8 mouse cellular contexts compared by ENCODE assay signal in the genomic region with DNA sequence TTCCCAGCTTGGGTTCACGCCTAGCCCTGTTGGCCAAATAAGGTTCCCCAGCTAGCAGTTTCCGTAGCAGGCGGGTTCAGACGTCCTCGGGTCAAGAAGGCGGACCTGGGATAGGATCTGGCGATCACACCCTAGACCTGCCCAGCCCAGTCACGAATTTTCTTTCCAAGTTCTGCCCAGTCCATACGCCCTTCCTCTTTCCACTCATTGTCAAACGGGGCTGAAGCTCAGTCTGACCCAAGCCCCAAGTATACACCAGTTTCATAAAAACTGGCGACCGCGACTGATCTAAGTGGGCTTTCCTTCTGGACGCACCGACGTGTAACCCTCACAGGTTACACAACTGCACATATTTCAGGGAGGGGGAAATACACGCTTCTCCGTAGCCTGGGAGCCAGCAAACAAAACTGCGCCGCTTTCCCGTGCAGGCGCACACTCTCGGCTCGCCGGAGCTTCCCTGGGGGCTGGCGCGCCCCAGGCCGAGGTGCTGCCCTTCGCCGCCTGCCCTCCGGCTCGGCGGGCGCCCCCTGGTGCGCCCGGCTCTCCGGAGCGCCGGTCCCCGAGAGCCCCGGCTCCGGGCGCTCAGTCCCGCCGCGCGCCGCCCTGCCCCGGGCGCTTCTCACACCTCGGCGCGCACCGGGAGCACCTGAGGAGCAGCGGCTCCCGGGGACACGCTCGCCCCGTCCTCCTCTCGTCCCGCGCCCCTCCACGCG. TPM values are rescaled to one million over a fixed set of nuclear protein-coding genes. Genes with fewer than 3 reads are reported as not detected.
A peak's percentile ranks its signal among the peaks of the same experiment; 100 is the strongest.
DNase-seq lines count a peak whose midpoint lies in the region; ATAC-seq and TF ChIP-seq lines count a peak whose summit lies in the region.

No protein-coding gene starts in this region.

- no peaks in the 10 kb centered on the region for H3K27me3 ChIP-seq in CH12.LX (replicated peaks)
- peaks cover 10% of the 10 kb centered on the region; the same call in 1 of the 2 replicates for H3K27me3 ChIP-seq in forebrain, embryonic 12.5 days
- H3K27me3 ChIP-seq in lung, postnatal 0 days (replicated peaks; ENCODE audit: insufficient read depth, low read length): no peaks in the 10 kb centered on the region

- peaks cover 0 to 5% of the 10 kb centered on the region in 2 experiments for H3K36me3 ChIP-seq in CH12.LX (replicated peaks in 1 of 2; ENCODE audit: control insufficient read depth in 1 of 2, insufficient read depth in 1 of 2, low read length in 1 of 2)
- H3K36me3 ChIP-seq in forebrain, embryonic 12.5 days (replicated peaks): no peaks in the 10 kb centered on the region
- H3K36me3 ChIP-seq in lung, postnatal 0 days (ENCODE audit: insufficient read depth, low read length): no peaks in the 10 kb centered on the region

- peak overlapping the region; percentile 72 to 76 (median 76) for H3K4me3 ChIP-seq in CH12.LX (replicated peaks in 1 of 3; ENCODE audit: low read depth in 2 of 3, low read length in 2 of 3, poor library complexity in 1 of 3)
- H3K4me3 ChIP-seq in bone marrow, adult 2 months (replicated peaks; ENCODE audit: control insufficient read depth, low read depth, low read length): peak overlapping the region; percentile 84
- peak overlapping the region; percentile 82 for H3K4me3 ChIP-seq in forebrain, embryonic 12.5 days (replicated peaks)
- H3K4me3 ChIP-seq in lung, postnatal 0 days (ENCODE audit: low read depth, low read length): peak overlapping the region; percentile 93

- no peaks in the 10 kb centered on the region for H3K79me2 ChIP-seq in CH12.LX (replicated peaks; ENCODE audit: control insufficient read depth, extremely low read depth, insufficient read depth, poor library complexity, severe bottlenecking)

- in situ Hi-C loops in CH12.LX (cut with MboI; ENCODE audit: low pct_ligation_motif_present, low pct_unique_long_range_greater_than_20kb, low sequenced_read_pairs): no loop called here

- H3K9me3 ChIP-seq in CH12.LX (replicated peaks; ENCODE audit: low read length): no peaks in the 10 kb centered on the region
- no peaks in the 10 kb centered on the region for H3K9me3 ChIP-seq in forebrain, embryonic 12.5 days
- H3K9me3 ChIP-seq in lung, postnatal 0 days (ENCODE audit: low read length): no peaks in the 10 kb centered on the region

- dilution Hi-C loops in CH12.LX (cut with MboI; ENCODE audit: extremely low pct_ligation_motif_present, extremely low pct_unique_long_range_greater_than_20kb, low sequenced_read_pairs): no loop called here

- H3K27ac ChIP-seq in CH12.LX (ENCODE audit: insufficient read depth, low read depth): peak overlapping the region; percentile 50
- H3K27ac ChIP-seq in bone marrow, adult 2 months (ENCODE audit: control insufficient read depth, insufficient read depth, low read depth, low read length, poor library complexity): peak overlapping the region; percentile 93
- 0 out of 2 replicates have a peak overlapping the region, but pooled peaks have one; percentile 3 for H3K27ac ChIP-seq in forebrain, embryonic 12.5 days
- peak overlapping the region; percentile 98 for H3K27ac ChIP-seq in lung, postnatal 0 days (ENCODE audit: low read length)

- DNase-seq in CH12.LX (ENCODE audit: extremely low read depth): peak; percentile 71
- DNase-seq in heart, postnatal 14 days: peak; percentile 80 to 81
- peak; percentile 75 for DNase-seq in large intestine, adult 2 months (ENCODE audit: low read depth, low spot score)
- DNase-seq in lung, postnatal 0 days (ENCODE audit: low spot score): peak; percentile 94
- peak; percentile 21 for DNase-seq in ovary, postnatal 10 days (ENCODE audit: low spot score)
- DNase-seq in thymus, postnatal 14 days: peak; percentile 45

- H3K9ac ChIP-seq in CH12.LX (ENCODE audit: insufficient read depth, low read depth): peak overlapping the region; percentile 34
- H3K9ac ChIP-seq in forebrain, embryonic 12.5 days: peak overlapping the region; percentile 69
- peak overlapping the region; percentile 86 for H3K9ac ChIP-seq in lung, postnatal 0 days (replicated peaks; ENCODE audit: low read depth)

- intact Hi-C loops in heart, postnatal 14 days (cut with DNase I): loop anchor here (1.0 to 5.0 kb wide), 3 partner anchors 45 to 100 kb away; no protein-coding TSS in a partner anchor

- WGBS in bone marrow, adult 2 months: under 1% methylated on average over 63 of the region's 64 CpGs
- WGBS in forebrain, embryonic 12.5 days: under 1% methylated on average over 51 of the region's 64 CpGs
- under 1% methylated on average over 63 of the region's 64 CpGs for WGBS in large intestine, adult 2 months
- WGBS in lung, postnatal 0 days: under 1% methylated on average over 40 of the region's 64 CpGs

- no peak; the same call in 1 of the 2 replicates for TF ChIP-seq POLR2A in CH12.LX (IDR thresholded peaks at IDR 0.05; ENCODE audit: low read depth, low read length)
- no peak for TF ChIP-seq POLR2A in bone marrow, adult 2 months (IDR thresholded peaks at IDR 0.05; ENCODE audit: borderline replicate concordance, control insufficient read depth, low read depth, low read length)

- ATAC-seq in forebrain, embryonic 12.5 days (ENCODE audit: low FRiP score): peak; percentile 84
- peak; percentile 70 for ATAC-seq in lung, postnatal 0 days

- H3K4me1 ChIP-seq in CH12.LX (ENCODE audit: control insufficient read depth in 1 of 2, insufficient read depth in 2 of 2): peaks cover 8 to 21% of the 10 kb centered on the region in 2 experiments; a peak in 3 of 4 replicates
- H3K4me1 ChIP-seq in bone marrow, adult 2 months (ENCODE audit: control insufficient read depth, insufficient read depth, low read length): peaks cover 2% of the 10 kb centered on the region
- H3K4me1 ChIP-seq in forebrain, embryonic 12.5 days: peaks cover 8% of the 10 kb centered on the region
- H3K4me1 ChIP-seq in lung, postnatal 0 days (ENCODE audit: insufficient read depth, low read depth, low read length): peaks cover 4% of the 10 kb centered on the region; the same call in 1 of the 2 replicates

- no peak; the same call in 1 of the 2 replicates for TF ChIP-seq RAD21 in CH12.LX (IDR thresholded peaks at IDR 0.05; ENCODE audit: low read depth, low read length)

- peak overlapping the region; percentile 96 for H3K4me2 ChIP-seq in CH12.LX (ENCODE audit: insufficient read depth, low read depth, poor library complexity, severe bottlenecking)
- peak overlapping the region; percentile 84 for H3K4me2 ChIP-seq in forebrain, embryonic 12.5 days
- peak overlapping the region; percentile 77 for H3K4me2 ChIP-seq in lung, postnatal 0 days (replicated peaks; ENCODE audit: low read depth, low read length)

- TF ChIP-seq CTCF in CH12.LX (conservative IDR thresholded peaks at IDR 0.05 in 1 of 2, IDR thresholded peaks at IDR 0.05 in 1 of 2; ENCODE audit: low read depth in 2 of 2, low read length in 2 of 2): peak in 1 of 2 experiments; percentile 40; a peak in 2 of 4 replicates
- TF ChIP-seq CTCF in bone marrow, adult 2 months (IDR thresholded peaks at IDR 0.05; ENCODE audit: control insufficient read depth, insufficient read depth, low read length): no peak
- no peak; the same call in 1 of the 2 replicates for TF ChIP-seq CTCF in lung, postnatal 0 days (IDR thresholded peaks at IDR 0.05)

- TF ChIP-seq EP300 in CH12.LX (IDR thresholded peaks at IDR 0.05; ENCODE audit: low read length): 0 out of 2 replicates have a peak, but pooled peaks have one; percentile 2
- no peak; the same call in 1 of the 2 replicates for TF ChIP-seq EP300 in lung, postnatal 0 days (IDR thresholded peaks at IDR 0.05)

TF ChIP-seq in CH12.LX, 34 proteins besides CTCF, POLR2A, EP300 and RAD21 (continues in another document):
- no peak for TF ChIP-seq BHLHE40 (IDR thresholded peaks at IDR 0.05; ENCODE audit: low read depth, low read length)
- no peak for TF ChIP-seq JUND (conservative IDR thresholded peaks at IDR 0.05; ENCODE audit: low read depth, low read length)
- TF ChIP-seq ZKSCAN1 (IDR thresholded peaks at IDR 0.05; ENCODE audit: borderline replicate concordance, low read depth, low read length): no peak
- no peak for TF ChIP-seq NRF1 (IDR thresholded peaks at IDR 0.05; ENCODE audit: low read depth, low read length)
- peak; percentile 19; the same call in 1 of the 2 replicates for TF ChIP-seq MEF2A (IDR thresholded peaks at IDR 0.05; ENCODE audit: borderline replicate concordance, low read depth, low read length)
- no peak for TF ChIP-seq KAT2A (IDR thresholded peaks at IDR 0.05; ENCODE audit: insufficient replicate concordance, low read length)
- TF ChIP-seq MYC (IDR thresholded peaks at IDR 0.05; ENCODE audit: low read depth, low read length): 0 out of 2 replicates have a peak, but pooled peaks have one; percentile 4
- no peak for TF ChIP-seq USF1 (IDR thresholded peaks at IDR 0.05; ENCODE audit: low read depth, low read length)
- 0 out of 2 replicates have a peak, but pooled peaks have one; percentile 26 for TF ChIP-seq MXI1 (IDR thresholded peaks at IDR 0.05; ENCODE audit: low read depth, low read length)
- TF ChIP-seq ZNF384 (IDR thresholded peaks at IDR 0.05; ENCODE audit: low read depth, low read length): no peak
- peak; percentile 39; the same call in 1 of the 2 replicates for TF ChIP-seq ELF1 (IDR thresholded peaks at IDR 0.05; ENCODE audit: low read depth, low read length)
- no peak; the same call in 1 of the 2 replicates for TF ChIP-seq IRF4 (IDR thresholded peaks at IDR 0.05; ENCODE audit: low read depth, low read length)
- TF ChIP-seq USF2 (conservative IDR thresholded peaks at IDR 0.05; ENCODE audit: low read depth, low read length): no peak
- TF ChIP-seq UBTF (IDR thresholded peaks at IDR 0.05; ENCODE audit: low read depth, low read length): peak; percentile 99
- TF ChIP-seq CHD1 (IDR thresholded peaks at IDR 0.05; ENCODE audit: low read depth, low read length): no peak
- no peak for TF ChIP-seq NELFE (IDR thresholded peaks at IDR 0.05; ENCODE audit: low read depth, low read length)
- TF ChIP-seq GABPA (IDR thresholded peaks at IDR 0.05; ENCODE audit: insufficient replicate concordance, low read depth, low read length): no peak
- 0 out of 2 replicates have a peak, but pooled peaks have one; percentile 14 for TF ChIP-seq SIN3A (IDR thresholded peaks at IDR 0.05; ENCODE audit: low read length)
- no peak for TF ChIP-seq PAX5 (IDR thresholded peaks at IDR 0.05; ENCODE audit: low read length)
- no peak for TF ChIP-seq CHD2 (IDR thresholded peaks at IDR 0.05; ENCODE audit: low read length)

RNA-seq across cellular contexts. Expression of a gene that starts 0.5 kb away (rescaled TPM):
- total RNA-seq in CH12.LX (2012; rRNA removed) (20.7 and 22.0 TPM in 2 replicates), CH12.LX (2014; rRNA removed) (22.8 and 23.2 TPM in 2 replicates)
- 22.8 and 24.6 TPM in 2 replicates for polyA plus RNA-seq in CH12.LX (2012; ENCODE audit: insufficient read length, low read depth)
- 5.5 and 11.7 TPM in 2 replicates for polyA plus RNA-seq in bone marrow, adult 2 months (2011; ENCODE audit: insufficient read depth, insufficient read length, low replicate concordance, missing spikeins)
- 12.9 and 13.1 TPM in 2 replicates for polyA plus RNA-seq in forebrain, embryonic 12.5 days (2016; fragmentation: Nextera tagmentation; extraction: Ambion mirVana)
- 100 to 1,000 TPM; 678 to 728 TPM for total RNA-seq in heart, postnatal 14 days (2021)
- polyA plus RNA-seq in large intestine, adult 2 months (2012; rRNA removed): 30.8 and 74.7 TPM in 2 replicates
- 25.8 and 28.4 TPM in 2 replicates for polyA plus RNA-seq in lung, postnatal 0 days (2015; fragmentation: Nextera tagmentation; extraction: Ambion mirVana)

Comparison
In these comparisons a context has a peak if more than half of its experiments do, and no peak if none do; other contexts are left out.
1. Peak in every context shown above with its lines: DNase-seq, ATAC-seq, H3K4me3 ChIP-seq and H3K27ac ChIP-seq.
2. DNase-seq: peak in every context shown above with its lines; median percentile 94 in lung, postnatal 0 days; 80 in heart, postnatal 14 days; 75 in large intestine, adult 2 months; 71 in CH12.LX; 45 in thymus, postnatal 14 days; 21 in ovary, postnatal 10 days.
3. H3K27ac ChIP-seq: peak in every context shown above with its lines; median percentile 98 in lung, postnatal 0 days; 93 in bone marrow, adult 2 months; 50 in CH12.LX; 3 in forebrain, embryonic 12.5 days.
4. H3K9ac ChIP-seq: peak in every context shown above with its lines; median percentile 86 in lung, postnatal 0 days; 69 in forebrain, embryonic 12.5 days; 34 in CH12.LX.